Mouse (Mus musculus) testis, postnatal 10 days (tissue): Measurements from ENCODE around the gene Gper1.
A peak's percentile ranks its signal among the peaks of the same experiment; 100 is the strongest.

Experiments used
- DNase-seq: peaks from one replicate; pipeline ENCODE4 v3.0.0; 2021; ENCODE audit warnings: low spot score

Gene Gper1

GRCm38 (mm10) chr5:139445258-139445657 is 22.3 kb downstream of the Gper1 start:
- DNase-seq: peak; percentile 67

GRCm38 (mm10) chr5:139448025-139448424 is 25.1 kb downstream of the Gper1 start:
- DNase-seq: no peak

GRCm38 (mm10) chr5:139449161-139449791 is 26.3 kb downstream of the Gper1 start:
- no peak for DNase-seq

- DNase-seq: no peak
Measured at GRCm38 (mm10) chr5:139449926-139450325, 27.0 kb downstream of the Gper1 start.

DNA sequence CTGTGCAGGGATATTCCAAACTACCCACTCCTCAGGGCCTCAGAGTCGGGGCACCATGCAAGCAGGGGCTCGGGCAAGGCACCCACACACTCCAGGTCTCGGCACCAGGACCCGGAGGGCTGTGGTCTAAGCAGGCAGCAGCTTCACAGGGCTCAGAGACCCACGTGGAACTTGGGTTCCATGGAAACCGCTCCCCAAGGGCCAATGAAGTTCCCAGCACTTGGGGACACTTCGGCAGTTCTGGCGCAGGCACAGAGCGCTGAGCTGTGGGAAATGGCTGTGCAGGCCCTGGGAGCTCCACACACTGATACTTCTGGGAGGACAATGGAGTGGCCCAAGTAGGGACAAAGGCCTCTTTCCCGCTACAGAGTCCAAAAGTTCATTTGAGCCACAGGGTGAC is 30.1 kb downstream of the Gper1 start:
- no peak for DNase-seq

GRCm38 (mm10) chr5:139455166-139455565 is 32.2 kb downstream of the Gper1 start:
- no peak for DNase-seq

GRCm38 (mm10) chr5:139457241-139457640 is 34.3 kb downstream of the Gper1 start:
- no peak for DNase-seq

GRCm38 (mm10) chr5:139459938-139460337 is 37.0 kb downstream of the Gper1 start:
- no peak for DNase-seq

DNA sequence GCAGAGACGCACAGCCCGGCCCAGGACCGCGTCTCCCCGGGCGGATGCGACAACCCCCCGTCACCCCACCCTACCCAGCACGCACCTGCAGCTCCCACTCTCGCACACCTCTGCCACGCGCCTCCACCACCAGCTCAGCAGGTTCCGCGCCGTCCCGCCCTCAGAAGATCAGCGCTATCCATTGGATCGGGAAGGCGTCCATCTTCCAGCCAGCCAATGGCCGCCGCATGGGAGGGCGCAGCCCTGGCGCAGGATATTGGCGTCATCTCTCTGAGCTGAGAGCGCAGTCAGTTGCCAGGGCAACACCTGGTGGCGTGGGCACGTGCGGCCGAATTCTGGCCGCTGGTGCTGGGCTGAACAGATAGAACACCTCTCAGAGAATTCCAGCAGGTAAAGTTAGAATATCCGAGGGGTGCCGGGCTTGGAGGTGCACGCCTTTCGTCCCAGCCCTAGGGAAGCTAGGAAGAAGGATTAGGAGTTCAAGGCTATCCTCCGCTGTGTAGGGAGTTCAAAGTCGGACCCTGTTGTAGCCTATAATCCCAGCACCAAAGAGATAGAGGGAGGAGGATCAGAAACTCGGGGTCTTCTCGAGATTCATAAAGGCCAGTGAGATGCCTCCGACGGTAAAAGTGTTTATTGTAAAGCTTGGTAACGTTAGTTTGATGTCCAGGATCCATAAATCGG is 37.6 kb downstream of the Gper1 start, which contains the start of gene 3110082I17Rik:
Gene 3110082I17Rik (minus strand): TSS at position 144 of the 684 bp plus-strand sequence.
- DNase-seq: peak; percentile 99

GRCm38 (mm10) chr5:139464874-139465273 is 41.9 kb downstream of the Gper1 start:
- DNase-seq: no peak

DNA sequence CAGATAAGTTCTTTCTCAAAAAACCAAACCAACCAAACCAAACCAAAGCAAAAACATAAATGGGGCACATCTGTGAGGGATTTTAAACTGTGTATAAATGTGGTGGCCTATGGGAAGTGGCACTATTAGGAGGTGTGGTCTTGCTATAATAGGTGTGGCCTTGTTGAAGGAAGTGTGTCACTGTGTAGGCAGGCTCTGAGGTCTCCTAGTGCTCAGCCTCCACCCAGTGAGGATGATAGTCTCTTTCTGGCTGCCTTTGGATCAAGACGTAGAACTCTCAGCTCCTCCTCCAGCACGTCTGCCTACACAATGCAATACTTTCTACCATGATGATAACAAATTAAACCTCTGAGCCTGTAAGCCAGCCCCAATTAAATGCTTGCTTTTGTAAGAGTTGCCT is 43.4 kb downstream of the Gper1 start:
- no peak for DNase-seq

- no peak for DNase-seq
Measured at GRCm38 (mm10) chr5:139466801-139467200, 43.9 kb downstream of the Gper1 start.

- DNase-seq: peak; percentile 60
Measured at GRCm38 (mm10) chr5:139467998-139468397, 45.0 kb downstream of the Gper1 start.

DNA sequence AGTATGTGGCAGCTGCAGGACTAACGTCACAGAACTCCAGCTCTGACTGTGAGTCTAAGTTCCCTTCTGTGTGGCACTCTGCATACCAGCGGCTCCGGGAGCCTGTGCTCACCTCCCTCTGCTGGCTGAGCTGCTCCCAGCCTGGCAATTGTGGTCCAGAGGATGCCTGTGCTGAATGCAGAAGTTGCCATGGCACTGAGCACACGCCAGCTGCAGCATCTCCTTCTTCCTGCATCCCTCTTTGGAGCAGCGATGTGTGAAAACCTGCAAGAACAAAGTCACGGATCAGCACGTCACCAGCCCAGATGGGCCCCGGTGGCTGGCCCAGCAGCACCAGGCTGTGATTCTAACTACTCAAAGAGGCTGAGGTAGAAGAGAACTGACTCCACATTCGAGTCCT is 51.8 kb downstream of the Gper1 start:
- DNase-seq: no peak
